Mouse (Mus musculus) liver, embryonic 16.5 days (tissue): ENCODE measurements around the gene Tnr. TPM values are rescaled to one million over a fixed set of nuclear protein-coding genes. Genes with fewer than 3 reads are reported as not detected.

Source experiments
- ATAC-seq: fragments of 200-750 bp; cut with Nextera tagmentation; 2 replicates; pipeline ENCODE4 v1.8.0; 2017; ENCODE audit warnings: low read depth, mild to moderate bottlenecking, moderate number of reproducible peaks, moderate library complexity
- H3K27ac ChIP-seq: fragments of 300-500 bp; sonication (generic); 2 replicates; pipeline ENCODE4 v1.5.1; 2014; ENCODE audit warnings: mild to moderate bottlenecking, low read length
- H3K27me3 ChIP-seq: fragments of 300-500 bp; sonication (generic); 2 replicates; pipeline ENCODE4 v1.6.1; 2014; ENCODE audit warnings: low read depth, low read length, mixed read lengths; ENCODE audit not compliant: control insufficient read depth, insufficient read depth
- H3K36me3 ChIP-seq: fragments of 300-500 bp; sonication (generic); 2 replicates; pipeline ENCODE4 v1.6.1; 2014; ENCODE audit warnings: mild to moderate bottlenecking; ENCODE audit not compliant: control insufficient read depth, insufficient read depth
- H3K4me1 ChIP-seq: fragments of 300-500 bp; sonication (generic); 2 replicates; pipeline ENCODE4 v1.6.1; 2014; ENCODE audit warnings: low read depth, low read length, mixed read lengths; ENCODE audit not compliant: control insufficient read depth
- H3K4me2 ChIP-seq: fragments of 300-500 bp; sonication (generic); 2 replicates; pipeline ENCODE4 v1.6.1; 2014; ENCODE audit warnings: low read depth, low read length, mixed read lengths
- H3K4me3 ChIP-seq: fragments of 300-500 bp; sonication (generic); 2 replicates; pipeline ENCODE4 v1.5.1; 2014; ENCODE audit warnings: low read depth, mild to moderate bottlenecking, low read length
- H3K9ac ChIP-seq: fragments of 300-500 bp; sonication (generic); 2 replicates; pipeline ENCODE4 v1.6.1; 2014; ENCODE audit warnings: low read depth, low read length
- H3K9me3 ChIP-seq: fragments of 300-500 bp; sonication (generic); replicated peaks from 2 replicates; pipeline ENCODE4 v1.6.1; 2016; ENCODE audit warnings: low read length; ENCODE audit not compliant: control insufficient read depth
- WGBS: fragments of 180-500 bp; shearing (Covaris S2); extraction: QIAGEN DNeasy Blood & Tissue Kit; methylation state at CpG from one replicate; pipeline ENCODE4 v1.1.7; 2014; ENCODE audit not compliant: insufficient replicate concordance; 5-methylcytosine and 5-hydroxymethylcytosine counted together
- polyA plus RNA-seq: library from polyadenylated mRNA; unstranded; fragments of >200 nt; fragmentation: Nextera tagmentation; extraction: Ambion mirVana; gene quantifications from 2 replicates; pipeline ENCODE4 v1.2.1, GENCODE M21; 2015

Gene Tnr
- polyA plus RNA-seq, 1 experiment from 2014 or later, result 0.02 TPM

- H3K4me1 ChIP-seq, result no peaks in the 10 kb centered on the region
- WGBS, result 48% methylated on average over 3 of the region's 3 CpGs
- no peak for ATAC-seq
- H3K36me3 ChIP-seq, result no peaks in the 10 kb centered on the region
- no peak overlapping the region for H3K4me2 ChIP-seq
- no peak overlapping the region for H3K27ac ChIP-seq
- no peaks in the 10 kb centered on the region for H3K27me3 ChIP-seq
- H3K9me3 ChIP-seq, result no peaks in the 10 kb centered on the region
- H3K4me3 ChIP-seq, result no peak overlapping the region
- no peak overlapping the region for H3K9ac ChIP-seq
These were observed 377.1 kb downstream of the Tnr start for GRCm38 (mm10) chr1:159900639-159901038.

GRCm38 (mm10) chr1:159901366-159902119 is 378.0 kb downstream of the Tnr start:
- no peaks in the 10 kb centered on the region for H3K36me3 ChIP-seq
- no peak overlapping the region for H3K4me2 ChIP-seq
- H3K4me3 ChIP-seq, result no peak overlapping the region
- H3K27ac ChIP-seq, result no peak overlapping the region
- H3K9ac ChIP-seq, result no peak overlapping the region
- no peaks in the 10 kb centered on the region for H3K4me1 ChIP-seq
- 64% methylated on average over 7 of the region's 7 CpGs for WGBS
- no peaks in the 10 kb centered on the region for H3K9me3 ChIP-seq
- H3K27me3 ChIP-seq, result no peaks in the 10 kb centered on the region
- no peak for ATAC-seq

DNA sequence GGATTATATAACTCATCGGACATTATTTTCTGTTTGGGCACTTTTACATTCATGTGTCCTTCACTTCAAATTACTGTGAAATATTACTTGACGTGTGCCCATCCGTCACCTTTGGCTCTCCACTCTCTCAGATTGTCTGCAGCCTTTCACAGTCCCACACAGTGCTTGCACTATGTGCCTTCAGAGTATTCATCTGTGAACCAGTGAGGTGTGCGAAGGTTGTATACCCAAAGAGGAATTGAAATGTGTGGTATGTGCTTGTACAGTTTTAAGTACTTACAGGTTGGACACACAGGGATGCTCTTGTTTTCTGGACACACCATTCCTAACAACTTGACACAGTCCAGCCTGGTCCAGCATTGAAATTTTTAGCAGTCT is 378.5 kb downstream of the Tnr start:
- no peak for ATAC-seq
- no peak overlapping the region for H3K4me2 ChIP-seq
- H3K9ac ChIP-seq, result no peak overlapping the region
- no peak overlapping the region for H3K4me3 ChIP-seq
- no peaks in the 10 kb centered on the region for H3K27me3 ChIP-seq
- no peaks in the 10 kb centered on the region for H3K4me1 ChIP-seq
- no peaks in the 10 kb centered on the region for H3K9me3 ChIP-seq
- H3K27ac ChIP-seq, result no peak overlapping the region
- 68% methylated on average over 4 of the region's 4 CpGs for WGBS
- no peaks in the 10 kb centered on the region for H3K36me3 ChIP-seq

DNA sequence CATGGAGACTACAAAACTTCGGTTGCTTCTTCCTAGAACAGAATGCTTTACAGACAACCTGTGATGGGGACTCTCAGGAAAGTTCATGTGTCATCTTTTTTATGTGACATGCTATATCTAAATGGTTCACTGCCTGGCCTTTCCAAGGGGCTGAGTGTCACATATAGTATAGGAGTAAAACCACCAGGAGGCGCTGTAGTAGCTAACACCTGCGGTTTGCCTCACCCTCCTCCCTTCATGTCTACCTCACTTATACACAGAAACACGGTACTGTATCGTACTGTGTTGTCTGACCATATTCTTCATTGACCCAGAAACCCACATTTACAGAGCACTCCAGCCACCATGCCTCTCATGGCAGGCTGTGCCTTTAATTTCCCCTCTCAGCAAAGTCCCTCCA is 387.4 kb downstream of the Tnr start:
- H3K4me2 ChIP-seq, result no peak overlapping the region
- 12% methylated on average over 5 of the region's 5 CpGs for WGBS
- peak; percentile 61 for ATAC-seq

GRCm38 (mm10) chr1:159914726-159915125 is 391.2 kb downstream of the Tnr start:
- Histone ChIP-seq H3K4me1 (no peaks in the 10 kb centered on the region), H3K9ac (no peak overlapping the region), H3K4me2 (no peak overlapping the region), H3K4me3 (no peak overlapping the region), H3K27me3 (no peaks in the 10 kb centered on the region), H3K36me3 (no peaks in the 10 kb centered on the region), H3K27ac (no peak overlapping the region), H3K9me3 (no peaks in the 10 kb centered on the region)
- no peak for ATAC-seq

More for the DNA sequence above, 387.4 kb downstream of the Tnr start:
- Histone ChIP-seq H3K27ac (no peak overlapping the region), H3K4me3 (no peak overlapping the region), H3K27me3 (no peaks in the 10 kb centered on the region), H3K9me3 (no peaks in the 10 kb centered on the region), H3K4me1 (no peaks in the 10 kb centered on the region), H3K9ac (no peak overlapping the region), H3K36me3 (no peaks in the 10 kb centered on the region)

DNA sequence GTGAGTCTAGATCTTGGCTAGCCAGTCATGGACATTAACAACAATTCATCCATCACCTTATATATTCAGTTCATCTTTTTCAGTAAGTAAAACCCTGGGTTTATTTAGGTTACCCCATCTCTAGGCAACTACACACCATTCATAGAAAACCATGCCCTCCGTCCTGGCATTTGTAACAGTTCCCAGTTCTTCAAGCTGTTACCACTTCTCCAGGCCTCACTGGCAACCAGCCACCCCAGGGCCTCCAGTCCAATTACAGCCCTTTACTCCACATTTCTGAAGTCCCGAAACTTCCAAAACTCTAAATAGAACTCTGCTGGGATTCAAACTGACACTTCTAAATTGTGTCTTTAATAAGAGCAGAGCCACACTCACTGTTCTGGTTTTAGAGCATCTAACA is 397.0 kb downstream of the Tnr start:
- no peak for ATAC-seq
- H3K27me3 ChIP-seq, result no peaks in the 10 kb centered on the region

DNA sequence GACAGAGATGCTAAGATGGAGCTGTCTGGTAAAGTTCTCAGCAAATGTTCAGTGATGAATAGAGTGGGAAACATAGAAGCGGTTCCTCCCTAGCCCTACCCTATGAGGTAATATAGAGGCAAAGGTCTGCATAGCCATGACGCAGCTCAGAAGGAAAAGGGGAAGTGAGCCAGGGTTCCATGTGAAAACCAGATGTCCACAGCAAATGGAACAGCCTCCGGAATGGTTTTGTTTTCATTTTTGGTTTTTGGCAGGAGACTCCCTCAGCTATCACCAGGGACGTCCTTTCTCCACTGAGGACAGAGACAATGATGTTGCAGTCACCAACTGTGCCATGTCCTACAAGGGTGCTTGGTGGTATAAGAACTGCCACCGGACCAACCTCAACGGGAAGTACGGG is 399.4 kb downstream of the Tnr start:
- WGBS, result 66% methylated on average over 7 of the region's 7 CpGs
- H3K9me3 ChIP-seq, result no peaks in the 10 kb centered on the region
- no peak overlapping the region for H3K27ac ChIP-seq
- H3K4me2 ChIP-seq, result no peak overlapping the region
- no peaks in the 10 kb centered on the region for H3K4me1 ChIP-seq
- no peaks in the 10 kb centered on the region for H3K36me3 ChIP-seq
- no peak overlapping the region for H3K4me3 ChIP-seq
- no peak overlapping the region for H3K9ac ChIP-seq
- H3K27me3 ChIP-seq, result no peaks in the 10 kb centered on the region
- no peak for ATAC-seq

More for the DNA sequence above, 397.0 kb downstream of the Tnr start:
- no peak overlapping the region for H3K4me2 ChIP-seq
- no peaks in the 10 kb centered on the region for H3K36me3 ChIP-seq
- H3K9me3 ChIP-seq, result no peaks in the 10 kb centered on the region
- no peak overlapping the region for H3K9ac ChIP-seq
- H3K4me1 ChIP-seq, result no peaks in the 10 kb centered on the region
- WGBS, result 61% methylated on average over 2 of the region's 2 CpGs
- no peak overlapping the region for H3K4me3 ChIP-seq
- H3K27ac ChIP-seq, result no peak overlapping the region

- Histone ChIP-seq H3K9me3 (no peaks in the 10 kb centered on the region), H3K4me2 (no peak overlapping the region), H3K9ac (no peak overlapping the region), H3K36me3 (no peaks in the 10 kb centered on the region), H3K27ac (no peak overlapping the region), H3K4me3 (no peak overlapping the region), H3K4me1 (no peaks in the 10 kb centered on the region), H3K27me3 (no peaks in the 10 kb centered on the region)
- 57% methylated on average over 4 of the region's 4 CpGs for WGBS
- ATAC-seq, result no peak
These were observed 400.5 kb downstream of the Tnr start for GRCm38 (mm10) chr1:159924105-159924504.

DNA sequence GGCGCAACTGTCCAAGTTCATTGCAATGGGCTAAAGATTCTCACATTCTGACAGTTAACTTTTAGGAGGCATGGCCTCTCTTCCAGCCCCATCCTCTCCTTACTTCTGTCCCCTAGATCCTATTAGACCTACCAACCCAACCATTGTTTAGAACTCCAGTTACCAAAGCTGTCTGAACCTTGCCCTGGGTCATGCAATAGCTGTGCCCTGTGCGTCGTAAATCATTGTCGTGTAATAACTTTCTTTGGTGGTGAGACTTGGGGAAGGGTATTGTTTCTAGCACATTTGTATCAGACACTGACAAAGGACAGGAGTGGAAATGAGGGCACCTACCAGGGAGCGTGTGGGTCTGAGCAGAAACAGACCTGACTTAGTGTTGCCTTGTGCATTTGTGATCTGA is 401.1 kb downstream of the Tnr start:
- no peak overlapping the region for H3K27ac ChIP-seq
- H3K9me3 ChIP-seq, result no peaks in the 10 kb centered on the region
- WGBS, result 69% methylated on average over 5 of the region's 5 CpGs
- H3K36me3 ChIP-seq, result no peaks in the 10 kb centered on the region
- ATAC-seq, result no peak
- H3K4me1 ChIP-seq, result no peaks in the 10 kb centered on the region
- no peak overlapping the region for H3K9ac ChIP-seq
- H3K4me3 ChIP-seq, result no peak overlapping the region
- H3K4me2 ChIP-seq, result no peak overlapping the region
- no peaks in the 10 kb centered on the region for H3K27me3 ChIP-seq
